Mouse (Mus musculus) CD8-positive naive resting alpha-beta T cell, adult 2 months (primary cell): ENCODE data around the gene Ispd.

Experiments used
- DNase-seq, 2 experiments: peaks; one replicate each; pipeline ENCODE4 v3.0.0; 2022; ENCODE audit warnings: low read depth in 2 of 2, low spot score in 2 of 2

The Ispd gene

GRCm38 (mm10) chr12:36554697-36555096, 173.4 kb downstream of the Ispd start:
- no peak for DNase-seq

- no peak for DNase-seq
These were observed 182.9 kb downstream of the Ispd start for GRCm38 (mm10) chr12:36564146-36564545.

GRCm38 (mm10) chr12:36566974-36567373, 185.7 kb downstream of the Ispd start:
- no peak for DNase-seq

- DNase-seq, result no peak
These were observed 189.3 kb downstream of the Ispd start for GRCm38 (mm10) chr12:36570414-36571095.

- DNase-seq, result no peak
These were observed 203.6 kb downstream of the Ispd start for GRCm38 (mm10) chr12:36584828-36585227.

GRCm38 (mm10) chr12:36597539-36598250, 216.4 kb downstream of the Ispd start:
- DNase-seq, result no peak

- DNase-seq, result no peak
These were observed 240.9 kb downstream of the Ispd start for GRCm38 (mm10) chr12:36621960-36622736.

GRCm38 (mm10) chr12:36627204-36627603, 246.0 kb downstream of the Ispd start:
- DNase-seq, result no peak

- DNase-seq, result no peak
These were observed 251.2 kb downstream of the Ispd start for GRCm38 (mm10) chr12:36632427-36632826.

GRCm38 (mm10) chr12:36647514-36647913, 266.3 kb downstream of the Ispd start:
- no peak for DNase-seq

GRCm38 (mm10) chr12:36662496-36662895, 281.2 kb downstream of the Ispd start:
- DNase-seq, result no peak

GRCm38 (mm10) chr12:36664783-36665182, 283.5 kb downstream of the Ispd start:
- no peak for DNase-seq

- DNase-seq, result no peak
These were observed 285.5 kb downstream of the Ispd start for GRCm38 (mm10) chr12:36666771-36667170.

- DNase-seq, result no peak
These were observed 289.1 kb downstream of the Ispd start for GRCm38 (mm10) chr12:36670164-36670908.

GRCm38 (mm10) chr12:36670915-36671579, 289.8 kb downstream of the Ispd start:
- DNase-seq, result no peak

- no peak for DNase-seq
These were observed 293.2 kb downstream of the Ispd start for GRCm38 (mm10) chr12:36674481-36674880.

- no peak for DNase-seq
These were observed 297.0 kb downstream of the Ispd start for GRCm38 (mm10) chr12:36678220-36678619.

GRCm38 (mm10) chr12:36680883-36681505, 299.7 kb downstream of the Ispd start:
- DNase-seq, result no peak

- DNase-seq, result no peak
These were observed 300.5 kb downstream of the Ispd start for GRCm38 (mm10) chr12:36681779-36682178.

GRCm38 (mm10) chr12:36694072-36694471, 312.8 kb downstream of the Ispd start:
- DNase-seq, result no peak
